Mouse (Mus musculus): ENCODE measurements around the gene Hoxa1. TPM values are rescaled to one million over a fixed set of nuclear protein-coding genes. Genes with fewer than 3 reads are reported as not detected.

The Hoxa1 gene
- total RNA-seq, 1 experiment from 2014 or later = not detected

- no peak for ATAC-seq (replicated peaks; ENCODE audit: insufficient number of reproducible peaks, low FRiP score, low TSS enrichment, poor library complexity, severe bottlenecking)
Observed at GRCm38 (mm10) chr6:52190906-52191810, 33.0 kb upstream of the Hoxa1 start, which contains the start of gene Hoxa4. Hoxa4 (minus strand) TSS chr6:52191753.

DNA sequence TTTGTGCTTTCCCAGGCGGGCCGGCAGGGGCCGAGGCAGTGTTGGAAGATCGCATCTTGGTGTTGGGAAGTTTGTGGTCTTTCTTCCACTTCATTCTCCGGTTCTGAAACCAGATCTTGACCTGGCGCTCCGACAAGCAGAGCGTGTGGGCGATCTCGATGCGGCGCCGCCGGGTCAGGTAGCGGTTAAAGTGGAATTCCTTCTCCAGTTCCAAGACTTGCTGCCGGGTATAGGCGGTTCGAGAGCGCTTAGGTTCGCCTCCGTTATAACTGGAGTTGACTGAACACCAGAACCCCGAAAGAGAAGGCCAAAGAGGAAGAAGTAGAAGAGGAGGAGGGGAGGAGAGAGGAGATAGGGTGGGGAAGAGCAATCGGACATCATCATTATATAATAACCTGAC lies 32.3 kb upstream of the Hoxa1 start:
- no peak for ATAC-seq (replicated peaks; ENCODE audit: insufficient number of reproducible peaks, low FRiP score, low TSS enrichment, poor library complexity, severe bottlenecking)

- no peak for ATAC-seq (replicated peaks; ENCODE audit: insufficient number of reproducible peaks, low FRiP score, low TSS enrichment, poor library complexity, severe bottlenecking)
Observed at GRCm38 (mm10) chr6:52189909-52190308, 31.8 kb upstream of the Hoxa1 start.

- ATAC-seq (replicated peaks; ENCODE audit: insufficient number of reproducible peaks, low FRiP score, low TSS enrichment, poor library complexity, severe bottlenecking) = no peak
Observed at GRCm38 (mm10) chr6:52189172-52189591, 31.1 kb upstream of the Hoxa1 start.

- no peak for ATAC-seq (replicated peaks; ENCODE audit: insufficient number of reproducible peaks, low FRiP score, low TSS enrichment, poor library complexity, severe bottlenecking)
Observed at GRCm38 (mm10) chr6:52186500-52186899, 28.4 kb upstream of the Hoxa1 start.

- no peak for ATAC-seq (replicated peaks; ENCODE audit: insufficient number of reproducible peaks, low FRiP score, low TSS enrichment, poor library complexity, severe bottlenecking)
Observed at GRCm38 (mm10) chr6:52185834-52186233, 27.7 kb upstream of the Hoxa1 start.

DNA sequence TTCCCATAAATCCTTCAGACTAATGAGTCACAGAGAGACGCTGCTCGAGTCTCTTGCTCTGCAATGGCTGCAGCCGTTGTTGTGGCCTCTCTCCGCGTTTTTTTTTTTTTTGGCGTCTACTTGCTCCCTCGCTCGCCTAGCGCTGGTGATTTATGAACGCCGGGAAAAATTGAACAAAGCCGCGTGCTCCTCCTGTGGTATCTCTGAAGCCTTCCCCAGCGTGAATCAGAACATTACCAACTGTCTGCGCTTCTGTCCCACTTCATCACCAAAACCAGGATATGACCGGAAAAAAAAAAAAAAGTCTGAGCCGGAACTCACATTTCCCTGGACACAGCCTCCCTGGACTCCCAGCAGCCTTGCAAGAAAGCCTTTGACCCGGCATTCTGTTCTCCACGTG lies 27.1 kb upstream of the Hoxa1 start:
- ATAC-seq (replicated peaks; ENCODE audit: insufficient number of reproducible peaks, low FRiP score, low TSS enrichment, poor library complexity, severe bottlenecking) = no peak

- no peak for ATAC-seq (replicated peaks; ENCODE audit: insufficient number of reproducible peaks, low FRiP score, low TSS enrichment, poor library complexity, severe bottlenecking)
Observed at GRCm38 (mm10) chr6:52184668-52185067, 26.6 kb upstream of the Hoxa1 start.

DNA sequence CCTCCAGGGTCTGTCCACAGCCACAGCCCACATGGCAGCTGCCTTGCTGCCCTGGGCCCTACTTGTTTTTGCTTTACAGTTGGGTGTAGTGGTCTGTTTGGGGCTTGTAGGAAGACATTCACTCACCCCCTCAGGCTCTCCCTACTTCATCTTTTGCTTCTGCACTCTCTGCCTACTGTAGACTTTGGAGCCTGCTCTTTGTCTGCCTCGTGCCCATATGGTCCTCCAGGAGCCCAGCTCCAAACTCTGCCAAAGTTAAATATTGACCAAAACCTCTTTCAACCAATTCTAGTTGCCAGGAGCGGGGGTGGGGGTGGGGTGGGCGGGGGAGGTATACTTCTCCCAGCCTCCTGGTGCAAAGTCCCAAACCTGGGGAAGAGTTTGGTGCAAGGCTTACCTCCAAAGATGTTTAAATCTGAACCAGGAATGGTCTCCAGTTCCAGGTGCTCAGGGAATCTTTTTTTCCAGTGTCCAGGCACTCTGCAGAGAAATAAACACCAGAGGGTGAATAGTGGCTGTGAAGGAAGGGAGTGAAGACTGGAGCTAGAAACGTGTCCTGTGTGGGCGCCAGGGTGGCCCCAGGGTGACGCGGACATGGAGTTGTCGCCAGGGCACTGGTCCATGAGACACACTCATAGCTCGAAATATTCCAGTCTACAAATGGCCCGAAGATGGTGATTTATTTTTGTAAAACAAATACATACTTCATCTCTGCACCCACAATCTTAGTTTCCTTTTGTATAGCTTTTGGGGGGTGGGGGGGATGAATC lies 25.4 kb upstream of the Hoxa1 start:
- ATAC-seq (replicated peaks; ENCODE audit: insufficient number of reproducible peaks, low FRiP score, low TSS enrichment, poor library complexity, severe bottlenecking) = no peak

- no peak for ATAC-seq (replicated peaks; ENCODE audit: insufficient number of reproducible peaks, low FRiP score, low TSS enrichment, poor library complexity, severe bottlenecking)
Observed at GRCm38 (mm10) chr6:52182793-52183192, 24.7 kb upstream of the Hoxa1 start.

- no peak for ATAC-seq (replicated peaks; ENCODE audit: insufficient number of reproducible peaks, low FRiP score, low TSS enrichment, poor library complexity, severe bottlenecking)
Observed at GRCm38 (mm10) chr6:52182030-52182429, 23.9 kb upstream of the Hoxa1 start.

DNA sequence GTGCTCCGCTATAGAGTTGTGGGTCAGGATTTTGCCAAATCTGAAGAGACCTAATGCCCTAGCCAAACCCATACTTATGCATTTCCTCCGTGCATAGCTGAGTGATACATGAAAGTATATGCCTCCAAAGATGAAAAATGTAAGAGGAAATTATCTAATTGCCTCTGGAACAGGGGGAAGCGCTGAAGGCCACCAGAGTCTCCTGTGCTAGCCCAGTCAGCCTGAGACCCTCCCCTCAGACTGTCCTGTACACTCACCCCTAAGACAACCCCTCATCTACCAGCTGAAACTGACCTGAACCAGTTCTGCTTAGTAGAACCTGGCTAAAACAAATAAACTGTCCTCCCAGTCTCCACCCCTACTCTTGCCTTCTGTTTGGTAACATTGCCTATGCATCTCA lies 22.6 kb upstream of the Hoxa1 start:
- ATAC-seq (replicated peaks; ENCODE audit: insufficient number of reproducible peaks, low FRiP score, low TSS enrichment, poor library complexity, severe bottlenecking) = no peak

- ATAC-seq (replicated peaks; ENCODE audit: insufficient number of reproducible peaks, low FRiP score, low TSS enrichment, poor library complexity, severe bottlenecking) = no peak
Observed at GRCm38 (mm10) chr6:52180213-52180710, 22.1 kb upstream of the Hoxa1 start.

GRCm38 (mm10) chr6:52179690-52180089 lies 21.6 kb upstream of the Hoxa1 start:
- no peak for ATAC-seq (replicated peaks; ENCODE audit: insufficient number of reproducible peaks, low FRiP score, low TSS enrichment, poor library complexity, severe bottlenecking)

GRCm38 (mm10) chr6:52178918-52179665 lies 21.0 kb upstream of the Hoxa1 start:
- no peak for ATAC-seq (replicated peaks; ENCODE audit: insufficient number of reproducible peaks, low FRiP score, low TSS enrichment, poor library complexity, severe bottlenecking)

GRCm38 (mm10) chr6:52177806-52178205 lies 19.7 kb upstream of the Hoxa1 start:
- no peak for ATAC-seq (replicated peaks; ENCODE audit: insufficient number of reproducible peaks, low FRiP score, low TSS enrichment, poor library complexity, severe bottlenecking)

DNA sequence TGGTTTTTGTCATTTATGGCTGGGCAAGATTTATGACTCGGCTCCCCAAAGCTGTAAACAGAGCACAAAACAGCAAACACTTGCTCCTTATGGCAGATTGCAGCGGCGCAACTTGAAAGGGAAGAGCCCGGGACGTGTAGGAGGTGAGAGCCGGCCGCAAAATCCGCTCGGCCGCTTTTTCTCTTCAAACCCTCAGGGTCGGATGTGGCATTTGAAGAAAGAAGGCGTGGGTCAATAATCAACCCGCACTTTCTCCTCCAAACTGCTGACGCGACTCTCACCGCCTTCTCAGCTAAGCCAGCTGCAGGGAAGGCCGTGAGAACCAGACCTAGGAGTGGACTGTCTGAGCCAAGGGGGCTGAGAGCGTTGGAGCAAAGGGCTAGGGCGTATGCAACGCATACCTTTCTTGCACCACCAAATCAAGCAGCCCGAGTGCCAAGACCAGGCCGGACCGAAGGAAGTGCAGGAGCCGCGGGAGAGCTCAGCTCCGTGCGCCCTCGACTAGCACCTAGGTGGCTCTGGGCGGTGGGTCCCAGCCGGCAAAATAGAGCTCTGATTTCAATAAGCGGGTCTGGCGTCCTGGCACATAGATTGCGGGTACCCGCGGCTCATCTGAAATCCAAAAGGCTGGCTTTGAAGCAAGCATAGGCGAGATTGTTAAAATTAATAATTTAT lies 19.1 kb upstream of the Hoxa1 start, which contains the start of gene 5730596B20Rik:
Gene 5730596B20Rik (plus strand): TSS at position 438 of the 675 bp plus-strand sequence.
- no peak for ATAC-seq (replicated peaks; ENCODE audit: insufficient number of reproducible peaks, low FRiP score, low TSS enrichment, poor library complexity, severe bottlenecking)

DNA sequence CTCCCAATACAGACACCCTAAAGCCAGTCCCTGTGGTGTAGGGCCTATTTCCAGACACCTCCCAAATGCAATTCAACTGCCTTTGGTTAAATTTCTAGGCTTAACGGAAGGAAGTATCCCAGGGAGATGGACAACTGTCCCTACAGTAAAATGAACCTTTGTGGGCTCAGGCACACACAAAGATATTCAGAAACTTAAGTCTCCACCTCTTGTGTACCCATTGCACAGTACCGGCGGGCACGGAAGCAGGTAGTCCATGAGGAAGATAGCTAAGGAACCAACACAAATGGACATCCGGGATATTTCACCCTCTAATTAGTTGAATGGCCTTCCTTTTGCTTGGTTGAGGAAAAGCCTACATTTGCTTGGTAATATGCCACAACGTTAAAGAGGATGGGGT lies 18.3 kb upstream of the Hoxa1 start:
- no peak for ATAC-seq (replicated peaks; ENCODE audit: insufficient number of reproducible peaks, low FRiP score, low TSS enrichment, poor library complexity, severe bottlenecking)
